Mouse (Mus musculus): Measurements from ENCODE around the gene Ak1. TPM values are rescaled to one million over a fixed set of nuclear protein-coding genes. Genes with fewer than 3 reads are reported as not detected.

Gene Ak1
- polyA plus RNA-seq, 1 experiment from 2014 or later = 10.5 TPM

- H3K9me3 ChIP-seq (ENCODE audit: control insufficient read depth) = no peaks in the 10 kb centered on the region
- peaks cover 13% of the 10 kb centered on the region for H3K36me3 ChIP-seq (ENCODE audit: control insufficient read depth, insufficient read depth)
- no peak overlapping the region for H3K9ac ChIP-seq (ENCODE audit: low read depth, low read length)
- no peaks in the 10 kb centered on the region for H3K4me1 ChIP-seq (replicated peaks; ENCODE audit: control insufficient read depth, insufficient read depth, low read length)
- no peak overlapping the region for H3K4me2 ChIP-seq (replicated peaks; ENCODE audit: low read depth)
- no peak for TF ChIP-seq CTCF (IDR thresholded peaks at IDR 0.05; ENCODE audit: low read depth)
- H3K27ac ChIP-seq (ENCODE audit: low read depth, low read length) = peak overlapping the region; percentile 31; the same call in 1 of the 2 replicates
- H3K4me3 ChIP-seq (ENCODE audit: low read depth, low read length) = no peak overlapping the region
- H3K27me3 ChIP-seq (replicated peaks; ENCODE audit: control insufficient read depth, insufficient read depth, low read length) = no peaks in the 10 kb centered on the region
- 73% methylated on average over 5 of the region's 5 CpGs for WGBS
- ATAC-seq = no peak
Measured at GRCm38 (mm10) chr2:32597699-32598098, 23.9 kb upstream of the Ak1 start.

- WGBS = 87% methylated on average over 8 of the region's 8 CpGs
- Histone ChIP-seq H3K4me3 (ENCODE audit: low read depth, low read length) (no peak overlapping the region), H3K9me3 (ENCODE audit: control insufficient read depth) (no peaks in the 10 kb centered on the region), H3K4me2 (replicated peaks; ENCODE audit: low read depth) (no peak overlapping the region), H3K4me1 (replicated peaks; ENCODE audit: control insufficient read depth, insufficient read depth, low read length) (no peaks in the 10 kb centered on the region), H3K36me3 (ENCODE audit: control insufficient read depth, insufficient read depth) (peaks cover 13% of the 10 kb centered on the region), H3K27ac (ENCODE audit: low read depth, low read length) (no peak overlapping the region), H3K27me3 (replicated peaks; ENCODE audit: control insufficient read depth, insufficient read depth, low read length) (no peaks in the 10 kb centered on the region), H3K9ac (ENCODE audit: low read depth, low read length) (no peak overlapping the region)
- ATAC-seq = no peak
- no peak for TF ChIP-seq CTCF (IDR thresholded peaks at IDR 0.05; ENCODE audit: low read depth)
Measured at GRCm38 (mm10) chr2:32598506-32598905, 23.1 kb upstream of the Ak1 start.

- H3K36me3 ChIP-seq (ENCODE audit: control insufficient read depth, insufficient read depth) = peaks cover 13% of the 10 kb centered on the region
Measured at GRCm38 (mm10) chr2:32599409-32599808, 22.1 kb upstream of the Ak1 start, which contains the start of gene St6galnac6. Gene St6galnac6, plus strand, starts transcription at chr2:32599709.

GRCm38 (mm10) chr2:32601417-32602065 lies 20.0 kb upstream of the Ak1 start:
- WGBS = 41% methylated on average over 8 of the region's 8 CpGs
- ATAC-seq = peak; percentile 61
- Histone ChIP-seq H3K36me3 (ENCODE audit: control insufficient read depth, insufficient read depth) (peaks cover 3% of the 10 kb centered on the region; the same call in 1 of the 2 replicates), H3K9ac (ENCODE audit: low read depth, low read length) (no peak overlapping the region), H3K9me3 (ENCODE audit: control insufficient read depth) (no peaks in the 10 kb centered on the region), H3K4me2 (replicated peaks; ENCODE audit: low read depth) (peak overlapping the region; percentile 35; the same call in 1 of the 2 replicates), H3K27ac (ENCODE audit: low read depth, low read length) (no peak overlapping the region), H3K27me3 (replicated peaks; ENCODE audit: control insufficient read depth, insufficient read depth, low read length) (no peaks in the 10 kb centered on the region), H3K4me3 (ENCODE audit: low read depth, low read length) (no peak overlapping the region), H3K4me1 (replicated peaks; ENCODE audit: control insufficient read depth, insufficient read depth, low read length) (no peaks in the 10 kb centered on the region)
- TF ChIP-seq CTCF (IDR thresholded peaks at IDR 0.05; ENCODE audit: low read depth) = peak; percentile 71

More at GRCm38 (mm10) chr2:32599409-32599808, 22.1 kb upstream of the Ak1 start, which contains the start of gene St6galnac6:
- H3K27me3 ChIP-seq (replicated peaks; ENCODE audit: control insufficient read depth, insufficient read depth, low read length) = no peaks in the 10 kb centered on the region
- 94% methylated on average over 3 of the region's 3 CpGs for WGBS
- TF ChIP-seq CTCF (IDR thresholded peaks at IDR 0.05; ENCODE audit: low read depth) = no peak
- H3K4me3 ChIP-seq (ENCODE audit: low read depth, low read length) = no peak within 1 kb of the TSS
- no peak within 1 kb of the TSS for H3K9ac ChIP-seq (ENCODE audit: low read depth, low read length)
- H3K4me1 ChIP-seq (replicated peaks; ENCODE audit: control insufficient read depth, insufficient read depth, low read length) = no peaks in the 10 kb centered on the region
- no peak within 1 kb of the TSS for H3K4me2 ChIP-seq (replicated peaks; ENCODE audit: low read depth)
- ATAC-seq = no peak
- peak within 1 kb of the TSS; percentile 15; the same call in 1 of the 2 replicates for H3K27ac ChIP-seq (ENCODE audit: low read depth, low read length)
- no peaks in the 10 kb centered on the region for H3K9me3 ChIP-seq (ENCODE audit: control insufficient read depth)

GRCm38 (mm10) chr2:32602600-32603054 lies 18.9 kb upstream of the Ak1 start:
- Histone ChIP-seq H3K4me2 (replicated peaks; ENCODE audit: low read depth) (peak overlapping the region; percentile 51), H3K36me3 (ENCODE audit: control insufficient read depth, insufficient read depth) (peaks cover 3% of the 10 kb centered on the region; the same call in 1 of the 2 replicates), H3K9me3 (ENCODE audit: control insufficient read depth) (no peaks in the 10 kb centered on the region), H3K4me1 (replicated peaks; ENCODE audit: control insufficient read depth, insufficient read depth, low read length) (no peaks in the 10 kb centered on the region), H3K27me3 (replicated peaks; ENCODE audit: control insufficient read depth, insufficient read depth, low read length) (peaks cover 3% of the 10 kb centered on the region; the same call in 1 of the 2 replicates), H3K27ac (ENCODE audit: low read depth, low read length) (no peak overlapping the region), H3K4me3 (ENCODE audit: low read depth, low read length) (peak overlapping the region; percentile 23; the same call in 1 of the 2 replicates), H3K9ac (ENCODE audit: low read depth, low read length) (no peak overlapping the region)
- 4% methylated on average over 11 of the region's 11 CpGs for WGBS
- peak; percentile 93 for TF ChIP-seq CTCF (IDR thresholded peaks at IDR 0.05; ENCODE audit: low read depth)
- peak; percentile 37; the same call in 1 of the 2 replicates for ATAC-seq

- H3K36me3 ChIP-seq (ENCODE audit: control insufficient read depth, insufficient read depth) = no peaks in the 10 kb centered on the region
- no peak for TF ChIP-seq CTCF (IDR thresholded peaks at IDR 0.05; ENCODE audit: low read depth)
- peaks cover 7% of the 10 kb centered on the region; the same call in 1 of the 2 replicates for H3K27me3 ChIP-seq (replicated peaks; ENCODE audit: control insufficient read depth, insufficient read depth, low read length)
- H3K4me3 ChIP-seq (ENCODE audit: low read depth, low read length) = no peak overlapping the region
- H3K4me2 ChIP-seq (replicated peaks; ENCODE audit: low read depth) = no peak overlapping the region
- no peak overlapping the region for H3K9ac ChIP-seq (ENCODE audit: low read depth, low read length)
- no peak overlapping the region for H3K27ac ChIP-seq (ENCODE audit: low read depth, low read length)
- WGBS = 44% methylated on average over 10 of the region's 10 CpGs
- peaks cover 6% of the 10 kb centered on the region; the same call in 1 of the 2 replicates for H3K4me1 ChIP-seq (replicated peaks; ENCODE audit: control insufficient read depth, insufficient read depth, low read length)
- ATAC-seq = no peak
- no peaks in the 10 kb centered on the region for H3K9me3 ChIP-seq (ENCODE audit: control insufficient read depth)
Measured at GRCm38 (mm10) chr2:32604631-32605030, 16.9 kb upstream of the Ak1 start.

All from intestine, postnatal 0 days (tissue).